Mouse (Mus musculus) brain, embryonic 14.5 days (tissue): ENCODE data around the gene Rbp7.

Experiments
- CTCF ChIP-seq: fragments of 200-500 bp; IDR thresholded peaks from 2 replicates; pipeline ENCODE4 v1.5.1; 2012; ENCODE audit warnings: inconsistent platforms, mild to moderate bottlenecking, moderate library complexity, borderline replicate concordance; ENCODE audit not compliant: insufficient read depth, insufficient read length; ENCODE audit errors: extremely low read depth
- POLR2A ChIP-seq: fragments of 200-500 bp; IDR thresholded peaks from 2 replicates; pipeline ENCODE4 v1.6.1; 2012; ENCODE audit warnings: mild to moderate bottlenecking, inconsistent platforms, borderline replicate concordance; ENCODE audit not compliant: poor library complexity, insufficient read depth, insufficient read length, severe bottlenecking; ENCODE audit errors: extremely low read depth

GRCm38 (mm10) chr4:149458526-149458925, 3.7 kb upstream of the Rbp7 start:
- TF ChIP-seq POLR2A (no peak), CTCF (no peak)
